Mouse (Mus musculus): ENCODE data around the gene B3galnt2. TPM values are rescaled to one million over a fixed set of nuclear protein-coding genes. Genes with fewer than 3 reads are reported as not detected.

Gene B3galnt2
- total and polyA plus RNA-seq, 2 experiments from 2014 or later: 9.8 to 20.4 TPM

DNA sequence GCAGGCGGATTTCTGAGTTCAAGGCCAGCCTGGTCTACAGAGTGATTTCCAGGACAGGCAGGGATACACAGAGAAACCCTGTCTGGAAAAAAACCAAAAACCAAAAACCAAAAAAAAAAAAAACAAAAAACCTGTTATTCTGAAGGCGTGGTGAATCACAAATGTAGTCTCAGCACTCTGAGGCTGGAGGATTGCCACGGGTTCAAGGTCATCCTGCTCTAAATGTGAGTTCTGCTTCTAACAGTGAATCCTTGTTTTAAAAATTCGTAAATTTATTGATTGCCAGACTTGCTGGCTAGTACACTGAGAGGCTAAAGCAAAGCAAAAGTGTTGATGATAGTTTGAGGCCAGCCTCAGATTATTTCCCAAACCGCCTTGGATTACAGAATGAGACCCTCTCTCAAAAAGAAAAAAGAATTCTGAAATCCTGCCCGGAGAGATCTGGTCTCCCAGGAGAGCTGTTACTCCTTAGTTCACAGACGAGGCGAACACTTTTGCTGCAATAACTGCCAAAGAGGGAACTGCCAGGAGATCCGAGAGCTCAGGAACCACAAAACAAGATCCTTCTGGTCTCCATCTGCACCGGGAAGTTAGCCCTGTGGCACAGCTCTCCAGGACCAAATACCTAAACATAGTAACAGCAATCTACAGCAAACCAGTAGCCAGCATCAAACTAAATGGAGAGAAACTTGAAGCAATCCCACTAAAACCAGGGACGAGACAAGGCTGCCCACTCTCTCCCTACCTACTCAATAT lies 81.8 kb downstream of the B3galnt2 start:
- Histone ChIP-seq H3K36me3 (ENCODE audit: insufficient read depth) (no peaks in the 10 kb centered on the region; the same call in 1 of the 2 replicates), H3K9ac (no peak overlapping the region), H3K27ac (ENCODE audit: low read depth, low read length) (no peak overlapping the region), H3K4me1 (ENCODE audit: insufficient read depth) (peaks cover 10% of the 10 kb centered on the region), H3K4me3 (ENCODE audit: low read depth, low read length) (no peak overlapping the region), H3K27me3 (ENCODE audit: insufficient read depth, low read length) (no peaks in the 10 kb centered on the region), H3K4me2 (ENCODE audit: low read depth) (no peak overlapping the region), H3K9me3 (ENCODE audit: low read length) (no peaks in the 10 kb centered on the region)
- 90% methylated on average over 11 of the region's 11 CpGs for WGBS
- ATAC-seq (no peak), DNase-seq (no peak)
- no peak for TF ChIP-seq CTCF (IDR thresholded peaks at IDR 0.05; ENCODE audit: low read depth)

- H3K36me3 ChIP-seq (ENCODE audit: insufficient read depth): no peaks in the 10 kb centered on the region
- DNase-seq (no peak), ATAC-seq (peak; percentile 45)
- H3K4me1 ChIP-seq (ENCODE audit: insufficient read depth): peaks cover 10% of the 10 kb centered on the region
- H3K4me3 ChIP-seq (ENCODE audit: low read depth, low read length): peak overlapping the region; percentile 63
- H3K4me2 ChIP-seq (ENCODE audit: low read depth): peak overlapping the region; percentile 67
- no peaks in the 10 kb centered on the region for H3K27me3 ChIP-seq (ENCODE audit: insufficient read depth, low read length)
- peak overlapping the region; percentile 72 for H3K9ac ChIP-seq
- no peaks in the 10 kb centered on the region for H3K9me3 ChIP-seq (ENCODE audit: low read length)
- TF ChIP-seq CTCF (IDR thresholded peaks at IDR 0.05; ENCODE audit: low read depth): no peak
- 5% methylated on average over 8 of the region's 8 CpGs for WGBS
- peak overlapping the region; percentile 93 for H3K27ac ChIP-seq (ENCODE audit: low read depth, low read length)
Observed at GRCm38 (mm10) chr13:14038911-14039291, 84.6 kb downstream of the B3galnt2 start.

DNA sequence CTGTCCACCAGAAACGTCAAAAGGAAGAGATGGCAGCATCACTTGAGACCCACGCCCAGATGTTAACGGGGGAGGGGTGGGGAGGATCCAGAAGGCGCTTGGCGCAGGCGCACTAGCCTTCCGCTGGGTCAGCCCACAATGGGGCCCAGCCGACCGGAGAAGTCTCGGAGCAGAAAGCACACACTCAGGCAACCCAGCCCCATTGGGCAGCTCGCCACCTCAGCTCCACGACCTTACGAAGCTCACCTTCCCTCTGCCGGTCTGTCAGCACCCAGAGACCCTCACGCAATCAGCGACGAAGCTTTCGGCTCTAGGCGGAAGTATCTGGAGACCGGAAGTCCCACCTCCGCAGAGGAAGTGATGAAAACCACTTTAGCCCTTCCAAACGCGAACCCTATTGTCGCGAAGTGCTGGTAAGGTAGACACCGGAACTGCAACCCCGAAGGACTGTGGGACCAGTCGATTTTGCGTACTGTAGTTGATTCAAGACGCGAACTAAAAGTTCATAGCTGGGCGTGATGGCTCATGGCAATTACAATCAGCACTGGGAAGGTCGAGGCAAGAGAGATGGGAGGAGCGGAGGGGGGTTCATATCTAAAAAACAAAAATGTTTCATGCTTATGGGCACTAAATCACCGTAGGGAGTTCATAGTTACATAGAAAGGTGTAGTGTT lies 85.2 kb downstream of the B3galnt2 start, which contains the start of gene Tbce:
Gene Tbce (minus strand): TSS at position 347 of the 674 bp plus-strand sequence.
- no peaks in the 10 kb centered on the region for H3K36me3 ChIP-seq (ENCODE audit: insufficient read depth)
- H3K4me3 ChIP-seq (ENCODE audit: low read depth, low read length): peak within 1 kb of the TSS; percentile 63
- H3K4me2 ChIP-seq (ENCODE audit: low read depth): peak within 1 kb of the TSS; percentile 67
- no peaks in the 10 kb centered on the region for H3K9me3 ChIP-seq (ENCODE audit: low read length)
- WGBS: under 1% methylated on average over 35 of the region's 35 CpGs
- no peaks in the 10 kb centered on the region for H3K27me3 ChIP-seq (ENCODE audit: insufficient read depth, low read length)
- ATAC-seq (peak; percentile 96), DNase-seq (peak; percentile 97)
- peak within 1 kb of the TSS; percentile 93 for H3K27ac ChIP-seq (ENCODE audit: low read depth, low read length)
- TF ChIP-seq CTCF (IDR thresholded peaks at IDR 0.05; ENCODE audit: low read depth): peak; percentile 54
- H3K4me1 ChIP-seq (ENCODE audit: insufficient read depth): peaks cover 10% of the 10 kb centered on the region
- H3K9ac ChIP-seq: peak within 1 kb of the TSS; percentile 72

GRCm38 (mm10) chr13:14040186-14040585 lies 85.9 kb downstream of the B3galnt2 start:
- no peak for DNase-seq
- Histone ChIP-seq H3K27ac (ENCODE audit: low read depth, low read length) (peak overlapping the region; percentile 93), H3K4me3 (ENCODE audit: low read depth, low read length) (peak overlapping the region; percentile 63), H3K4me1 (ENCODE audit: insufficient read depth) (peaks cover 10% of the 10 kb centered on the region), H3K27me3 (ENCODE audit: insufficient read depth, low read length) (no peaks in the 10 kb centered on the region), H3K4me2 (ENCODE audit: low read depth) (peak overlapping the region; percentile 67), H3K36me3 (ENCODE audit: insufficient read depth) (no peaks in the 10 kb centered on the region), H3K9ac (peak overlapping the region; percentile 72), H3K9me3 (ENCODE audit: low read length) (no peaks in the 10 kb centered on the region)
- WGBS: 42% methylated on average over 5 of the region's 5 CpGs
- no peak for ATAC-seq
- TF ChIP-seq CTCF (IDR thresholded peaks at IDR 0.05; ENCODE audit: low read depth): no peak

DNA sequence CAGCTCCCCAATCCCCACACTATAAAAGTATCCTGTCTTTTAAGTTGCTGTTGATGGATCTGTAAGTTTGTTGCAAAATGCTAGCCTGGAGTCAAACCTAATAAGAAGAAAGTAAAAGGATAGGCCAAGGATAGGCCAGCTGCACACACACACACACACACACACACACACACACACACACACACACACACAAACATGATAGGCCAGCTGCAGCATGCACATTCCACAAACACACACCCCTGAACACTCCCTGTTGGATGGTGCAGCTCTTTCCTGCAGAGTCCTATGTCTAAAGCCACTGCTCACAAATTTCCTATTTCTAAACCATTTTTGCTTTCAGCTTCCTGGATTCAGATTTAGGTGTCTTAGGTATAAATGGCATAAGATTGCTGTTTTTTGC lies 89.6 kb downstream of the B3galnt2 start:
- Histone ChIP-seq H3K36me3 (ENCODE audit: insufficient read depth) (peaks cover 13% of the 10 kb centered on the region), H3K27ac (ENCODE audit: low read depth, low read length) (no peak overlapping the region), H3K4me3 (ENCODE audit: low read depth, low read length) (no peak overlapping the region), H3K9me3 (ENCODE audit: low read length) (no peaks in the 10 kb centered on the region), H3K4me2 (ENCODE audit: low read depth) (no peak overlapping the region), H3K4me1 (ENCODE audit: insufficient read depth) (0 out of 2 replicates have a peak, but pooled peaks cover 3% of the 10 kb centered on the region), H3K9ac (no peak overlapping the region), H3K27me3 (ENCODE audit: insufficient read depth, low read length) (no peaks in the 10 kb centered on the region)
- DNase-seq (no peak), ATAC-seq (no peak)
- no peak for TF ChIP-seq CTCF (IDR thresholded peaks at IDR 0.05; ENCODE audit: low read depth)

- Histone ChIP-seq H3K9ac (no peak overlapping the region), H3K4me1 (ENCODE audit: insufficient read depth) (0 out of 2 replicates have a peak, but pooled peaks cover 3% of the 10 kb centered on the region), H3K27ac (ENCODE audit: low read depth, low read length) (no peak overlapping the region), H3K4me3 (ENCODE audit: low read depth, low read length) (no peak overlapping the region), H3K4me2 (ENCODE audit: low read depth) (no peak overlapping the region), H3K27me3 (ENCODE audit: insufficient read depth, low read length) (no peaks in the 10 kb centered on the region), H3K9me3 (ENCODE audit: low read length) (no peaks in the 10 kb centered on the region), H3K36me3 (ENCODE audit: insufficient read depth) (peaks cover 20% of the 10 kb centered on the region)
- DNase-seq: no peak
- WGBS: 82% methylated on average over 2 of the region's 2 CpGs
- ATAC-seq: no peak
- no peak for TF ChIP-seq CTCF (IDR thresholded peaks at IDR 0.05; ENCODE audit: low read depth)
Observed at GRCm38 (mm10) chr13:14044521-14044920, 90.3 kb downstream of the B3galnt2 start.

Other genes with a start within 250 kb of the B3galnt2 start
- gene Gng4, start 170.4 kb upstream of the B3galnt2 start, total RNA-seq (2014; rRNA removed): 88.4 and 114 TPM in 2 replicates
- gene Gng4, start 170.4 kb upstream of the B3galnt2 start, polyA plus RNA-seq (2015; fragmentation: Nextera tagmentation; extraction: Ambion mirVana): 71.2 and 91.4 TPM in 2 replicates
- 92.9 and 109 TPM in 2 replicates for gene Tbce, start 85.2 kb downstream of the B3galnt2 start, total RNA-seq (2014; rRNA removed)
- gene Tbce, start 85.2 kb downstream of the B3galnt2 start, polyA plus RNA-seq (2015; fragmentation: Nextera tagmentation; extraction: Ambion mirVana): 75.2 and 83.0 TPM in 2 replicates
- 27.7 and 37.0 TPM in 2 replicates for gene Arid4b, start 108.8 kb downstream of the B3galnt2 start, total RNA-seq (2014; rRNA removed)
- 35.4 and 56.3 TPM in 2 replicates for gene Arid4b, start 108.8 kb downstream of the B3galnt2 start, polyA plus RNA-seq (2015; fragmentation: Nextera tagmentation; extraction: Ambion mirVana)
- gene Ggps1, start 109.0 kb downstream of the B3galnt2 start, total RNA-seq (2014; rRNA removed): 85.2 and 107 TPM in 2 replicates
- gene Ggps1, start 109.0 kb downstream of the B3galnt2 start, polyA plus RNA-seq (2015; fragmentation: Nextera tagmentation; extraction: Ambion mirVana): 71.4 and 73.0 TPM in 2 replicates

Measured in forebrain, postnatal 0 days (tissue).